Mouse (Mus musculus) G1E (cell line): Measurements from ENCODE around the gene Sstr4.

Experiments
- CTCF ChIP-seq: IDR thresholded peaks from 2 replicates; pipeline ENCODE4 v1.5.1; 2012; ENCODE audit warnings: low read depth, low read length, inconsistent platforms, mixed read lengths
- GATA1 ChIP-seq: IDR thresholded peaks from 2 replicates; pipeline ENCODE4 v1.6.1; 2012; ENCODE audit warnings: borderline replicate concordance, low read length, inconsistent platforms, mixed read lengths
- GATA2 ChIP-seq: IDR thresholded peaks from 2 replicates; pipeline ENCODE4 v1.6.1; 2012; ENCODE audit warnings: low read depth, low read length, inconsistent platforms, borderline replicate concordance
- POLR2AphosphoS5 ChIP-seq: IDR thresholded peaks from 2 replicates; pipeline ENCODE4 v1.6.1; 2012; ENCODE audit warnings: low read depth, low read length, inconsistent platforms; ENCODE audit not compliant: insufficient replicate concordance
- TAL1 ChIP-seq: conservative IDR thresholded peaks from 2 replicates; pipeline ENCODE4 v1.6.1; 2012; ENCODE audit warnings: low read depth, low read length, inconsistent platforms, mixed read lengths

DNA sequence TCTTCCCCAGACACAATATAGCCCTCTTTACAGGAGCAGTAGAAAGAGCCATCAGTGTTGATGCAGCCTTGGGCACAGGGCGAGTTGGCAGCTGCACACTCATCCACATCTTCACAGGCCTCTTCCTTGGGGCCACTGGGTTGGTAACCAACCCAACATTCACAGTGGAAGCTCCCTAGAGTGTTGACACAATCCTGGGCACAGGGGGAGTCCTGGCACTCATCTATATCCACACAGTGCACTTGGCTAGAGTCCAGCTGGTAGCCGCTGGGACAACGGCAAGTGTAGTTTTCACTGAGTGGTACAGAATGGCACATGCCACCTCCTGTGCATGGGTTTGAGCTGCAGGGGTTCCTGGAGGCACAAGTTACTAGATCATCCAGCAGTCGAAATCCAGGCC lies 47.0 kb downstream of the Sstr4 start:
- TF ChIP-seq CTCF, result no peak
- TF ChIP-seq GATA1, result no peak
- no peak for TF ChIP-seq POLR2AphosphoS5
- no peak for TF ChIP-seq TAL1
- no peak for TF ChIP-seq GATA2
